Mouse (Mus musculus) megakaryocyte-erythroid progenitor cell, adult 5-6 weeks (primary cell): Measurements from ENCODE around the gene Ppp3ca. TPM values are rescaled to one million over a fixed set of nuclear protein-coding genes. Genes with fewer than 3 reads are reported as not detected.

Experiments used
- ATAC-seq: replicated peaks from 2 replicates; pipeline ENCODE4 v1.8.0; 2016; ENCODE audit warnings: mild to moderate bottlenecking, inconsistent platforms; ENCODE audit not compliant: severe bottlenecking, poor library complexity, low FRiP score, low TSS enrichment
- total RNA-seq, 2 experiments: library from RNA; stranded (forward) in 1 of 2; stranded (reverse) in 1 of 2; fragments of 200-1000, 215-1000 nt in 1 of 2; fragments of >200 nt in 1 of 2; fragmentation: Nextera tagmentation in 1 of 2; gene quantifications; 2 replicates each; pipeline ENCODE4 v1.2.3; 2014 to 2017

Gene Ppp3ca
- total RNA-seq (2014; fragmentation: Nextera tagmentation) (19.5 and 19.6 TPM in 2 replicates), total RNA-seq (2017) (20.2 and 34.7 TPM in 2 replicates)

DNA sequence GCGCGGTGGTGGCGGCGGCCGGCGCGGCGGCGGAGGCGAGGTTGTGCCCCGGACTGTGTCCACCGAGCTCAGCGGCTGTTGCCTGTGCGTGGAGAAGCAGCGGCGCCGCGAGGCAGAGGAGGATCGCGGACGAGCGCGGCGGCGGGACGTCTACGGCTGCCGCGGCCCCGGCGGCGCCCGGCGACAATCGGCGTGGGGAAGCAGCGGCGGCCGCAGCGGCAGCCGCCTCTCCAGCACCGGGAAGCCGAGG is at the start of gene Ppp3ca:
Gene Ppp3ca, plus strand, starts transcription at position 15 of the 250 bp plus-strand sequence.
- ATAC-seq: no peak

GRCm38 (mm10) chr3:136640544-136641230 is 29.2 kb upstream of the Ppp3ca start:
- no peak for ATAC-seq

GRCm38 (mm10) chr3:136650966-136651365 is 19.0 kb upstream of the Ppp3ca start:
- no peak for ATAC-seq

GRCm38 (mm10) chr3:136651496-136651895 is 18.4 kb upstream of the Ppp3ca start:
- ATAC-seq: no peak

GRCm38 (mm10) chr3:136656460-136657035 is 13.4 kb upstream of the Ppp3ca start:
- no peak for ATAC-seq

- peak; percentile 94 for ATAC-seq
These were observed 11.2 kb upstream of the Ppp3ca start for GRCm38 (mm10) chr3:136658681-136659080.

GRCm38 (mm10) chr3:136665119-136665518 is 4.8 kb upstream of the Ppp3ca start:
- no peak for ATAC-seq

DNA sequence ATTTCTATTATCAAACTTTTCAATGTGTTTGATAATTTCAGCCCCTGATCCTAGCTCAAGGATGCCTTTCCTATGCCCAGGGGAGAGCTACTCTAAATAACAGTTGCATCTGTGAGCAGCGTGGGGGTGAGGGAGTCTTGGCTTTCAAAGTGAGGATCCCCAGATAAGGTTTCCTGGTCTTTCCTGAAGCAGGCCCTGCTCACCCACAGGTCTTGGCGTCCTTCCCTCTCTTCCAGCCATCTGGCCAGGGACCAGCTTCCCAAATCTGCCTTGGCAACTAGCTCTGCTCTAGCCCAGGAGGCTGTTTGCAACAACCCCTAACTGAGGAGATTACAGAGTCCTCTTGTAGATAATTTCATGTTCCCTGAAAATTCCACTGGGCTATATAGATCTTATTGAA is 1.9 kb upstream of the Ppp3ca start:
- ATAC-seq: no peak

DNA sequence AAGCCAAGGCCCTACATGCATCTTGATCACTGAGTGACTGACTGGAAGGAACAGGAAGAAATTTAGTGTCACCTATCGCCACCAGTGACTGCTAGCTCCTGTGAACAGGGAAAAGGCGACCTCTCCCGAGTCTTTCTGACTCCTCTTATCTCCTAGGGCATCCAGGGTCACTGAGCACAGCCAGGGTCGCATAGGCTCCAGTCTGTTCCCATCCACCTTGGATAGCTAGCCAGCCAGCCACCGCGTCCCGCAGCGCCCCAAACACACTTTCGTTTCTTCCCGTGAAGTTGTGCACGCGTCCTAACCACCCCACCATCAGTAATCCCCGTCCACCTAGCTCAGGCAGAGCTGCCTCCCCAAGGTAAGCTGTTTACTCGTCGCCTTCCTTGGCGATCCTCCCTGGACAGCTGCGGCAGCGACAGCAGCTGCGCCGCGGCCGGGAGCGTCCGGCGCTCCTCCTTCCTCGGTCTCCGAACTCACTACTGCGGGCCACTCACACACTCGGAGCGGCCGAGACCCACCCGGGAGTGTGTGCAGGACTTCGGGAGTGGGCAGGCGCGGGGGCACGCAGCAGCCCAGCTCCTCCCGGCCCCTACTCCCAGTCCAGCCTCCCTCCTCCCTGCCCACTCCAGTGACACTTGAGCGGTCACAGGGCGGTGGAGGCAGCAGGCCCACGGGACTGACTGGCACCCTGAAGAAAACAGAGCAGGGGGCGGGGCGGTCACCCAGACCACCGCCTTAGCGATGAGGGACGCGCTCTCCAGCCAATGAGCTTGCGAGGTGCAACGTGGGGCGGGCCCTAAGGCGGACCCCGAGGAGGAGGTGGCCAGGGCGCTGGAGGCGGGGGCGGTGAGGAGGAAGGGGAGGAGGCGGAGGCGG is 454 bp upstream of the Ppp3ca start:
- peak; percentile 92 for ATAC-seq

DNA sequence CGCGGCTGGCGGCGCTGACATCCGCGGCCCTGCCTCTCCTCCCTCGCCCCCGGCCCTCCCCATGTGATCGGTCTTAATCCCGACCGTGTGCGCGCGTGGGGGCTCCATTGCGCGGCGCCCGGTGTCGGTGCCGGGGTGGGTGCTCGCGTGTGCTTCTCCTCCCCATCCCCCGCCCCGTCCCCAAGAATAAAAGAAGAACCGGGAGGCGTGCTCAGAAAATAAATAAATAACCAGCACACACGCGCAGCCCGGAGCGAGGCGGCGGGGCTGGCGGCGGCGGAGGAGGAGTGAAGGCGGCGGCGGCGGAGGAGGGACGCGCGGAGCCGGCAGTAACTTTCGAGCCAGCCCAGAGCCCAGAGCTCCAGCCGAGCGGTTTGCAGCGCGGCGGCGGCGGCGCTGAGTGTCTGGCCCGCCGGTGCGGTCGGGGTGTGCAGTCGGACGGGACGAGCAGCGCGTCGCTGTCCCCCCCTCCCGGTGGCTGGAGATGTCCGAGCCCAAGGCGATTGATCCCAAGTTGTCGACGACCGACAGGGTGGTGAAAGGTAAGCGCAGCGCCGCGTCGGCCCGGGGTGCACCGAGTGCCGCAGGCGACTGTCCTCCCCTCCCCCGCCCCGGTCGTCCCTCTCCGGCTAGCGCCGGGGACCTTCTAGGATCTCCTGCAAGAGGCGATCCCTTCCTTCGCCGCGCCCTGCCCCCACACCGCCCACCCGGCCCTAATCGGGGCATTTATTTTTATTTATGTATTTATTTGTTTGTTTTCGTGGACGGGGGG is 622 bp downstream of the Ppp3ca start:
- peak; percentile 14 for ATAC-seq

- peak; percentile 17 for ATAC-seq
These were observed 1.4 kb downstream of the Ppp3ca start for GRCm38 (mm10) chr3:136671161-136671939.

GRCm38 (mm10) chr3:136671940-136672278 is 2.0 kb downstream of the Ppp3ca start:
- ATAC-seq: no peak

GRCm38 (mm10) chr3:136672870-136673269 is 2.9 kb downstream of the Ppp3ca start:
- ATAC-seq: no peak

DNA sequence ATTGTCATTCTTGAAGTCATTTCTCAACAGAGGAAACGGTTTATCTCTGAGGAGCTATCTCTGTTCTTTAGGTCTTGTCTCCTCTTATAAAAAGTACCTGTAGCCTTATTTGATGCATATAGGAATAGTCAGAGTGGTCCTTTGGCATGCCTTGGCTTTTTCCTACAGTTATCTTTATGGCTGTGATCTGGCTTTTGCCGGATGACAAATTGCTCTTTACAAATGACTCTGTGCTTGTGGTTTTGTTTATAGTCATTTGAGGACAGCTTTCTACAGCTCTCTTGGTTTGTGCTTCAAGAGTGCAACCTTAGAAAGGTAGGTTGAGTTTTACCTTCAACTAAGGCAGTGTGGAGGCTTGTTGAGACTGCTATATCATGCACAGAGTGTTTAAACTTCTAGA is 3.4 kb downstream of the Ppp3ca start:
- no peak for ATAC-seq

- no peak for ATAC-seq
These were observed 4.6 kb downstream of the Ppp3ca start for GRCm38 (mm10) chr3:136674486-136674885.

- ATAC-seq: no peak
These were observed 7.1 kb downstream of the Ppp3ca start for GRCm38 (mm10) chr3:136676991-136677390.

GRCm38 (mm10) chr3:136678386-136678785 is 8.5 kb downstream of the Ppp3ca start:
- ATAC-seq: no peak

DNA sequence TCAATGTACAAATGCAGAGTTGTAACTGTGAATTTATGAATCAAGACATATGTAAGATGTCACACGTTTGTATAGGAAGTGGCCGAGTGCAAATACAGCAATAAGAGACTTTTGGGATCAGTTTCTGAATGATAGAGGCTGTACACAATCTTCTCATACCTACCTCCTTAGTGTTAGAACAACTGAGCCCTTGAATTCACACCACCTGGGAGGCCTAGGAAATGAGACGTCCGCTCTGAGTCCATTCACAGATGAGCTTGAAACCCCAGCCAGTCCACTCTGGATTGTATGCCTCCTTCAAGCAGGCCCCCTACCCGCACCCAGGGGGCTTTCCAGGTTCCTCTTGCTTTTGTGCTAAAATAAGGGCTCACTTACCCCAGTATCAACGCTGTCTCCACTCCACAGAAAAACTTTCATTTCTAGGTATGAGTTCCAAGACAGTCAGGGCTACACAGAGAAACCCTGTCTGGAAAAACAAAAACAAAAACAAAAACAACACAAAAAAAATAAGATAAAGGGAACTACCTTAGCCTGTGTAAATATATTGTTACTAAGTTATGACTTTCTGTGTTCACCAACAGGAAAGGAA is 10.1 kb downstream of the Ppp3ca start:
- no peak for ATAC-seq

DNA sequence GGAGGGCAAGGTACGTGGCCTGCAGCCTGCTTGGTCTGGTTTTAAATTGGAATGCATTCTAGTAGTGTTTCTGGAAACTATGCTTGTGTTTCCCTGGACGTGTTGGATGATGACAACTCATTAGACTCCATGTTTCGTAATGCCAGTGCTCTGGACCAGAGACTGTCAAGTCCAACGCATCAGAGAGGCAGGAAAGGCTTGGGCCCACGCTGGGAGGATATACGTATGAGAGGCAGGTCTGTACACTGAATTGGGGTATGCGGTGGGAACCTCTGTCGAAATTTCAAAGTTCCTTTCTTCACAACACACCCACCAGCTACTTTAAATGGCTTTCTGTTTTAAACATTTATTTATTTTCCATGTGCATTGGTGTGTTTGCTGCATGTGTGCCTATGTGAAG is 12.3 kb downstream of the Ppp3ca start:
- ATAC-seq: no peak
